Mouse (Mus musculus) erythroblast, embryonic 14.5 days (primary cell): Measurements from ENCODE around the gene Nkpd1.

Source experiments
- GATA1 ChIP-seq: IDR thresholded peaks from 2 replicates; pipeline ENCODE4 v1.6.1; 2012; ENCODE audit warnings: low read length, inconsistent platforms, mixed read lengths
- TAL1 ChIP-seq: IDR thresholded peaks from 3 replicates; pipeline ENCODE4 v1.6.1; 2012; ENCODE audit warnings: low read length, inconsistent platforms, mixed read lengths

DNA sequence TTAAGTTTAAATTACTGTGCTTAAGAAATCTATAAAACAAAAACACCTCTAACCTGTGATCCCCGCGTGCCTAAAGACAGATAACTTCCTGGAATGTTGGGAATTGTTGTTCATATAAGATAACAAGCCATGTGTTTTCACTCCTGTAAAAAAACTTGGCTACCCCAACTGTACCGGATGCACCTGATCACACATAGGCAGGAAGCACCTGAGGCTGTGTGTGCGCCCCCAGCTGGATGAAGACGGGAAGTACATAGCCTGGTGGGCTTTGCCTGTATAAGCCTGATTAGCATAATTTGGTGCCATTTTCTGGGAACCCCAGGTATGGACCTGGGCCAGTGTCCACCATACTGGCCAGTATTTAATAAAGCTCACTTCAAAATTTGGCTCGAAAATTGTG lies 25.9 kb downstream of the Nkpd1 start:
- TF ChIP-seq TAL1 (no peak), GATA1 (no peak)
